Mouse (Mus musculus): ENCODE measurements at regions not wholly inside any gene's neighbourhood (a gene's known extent, or its start where the extent isn't known, plus 50 kb on each side); places are given as distances from the start of the nearest gene placed in this dataset.

DNA sequence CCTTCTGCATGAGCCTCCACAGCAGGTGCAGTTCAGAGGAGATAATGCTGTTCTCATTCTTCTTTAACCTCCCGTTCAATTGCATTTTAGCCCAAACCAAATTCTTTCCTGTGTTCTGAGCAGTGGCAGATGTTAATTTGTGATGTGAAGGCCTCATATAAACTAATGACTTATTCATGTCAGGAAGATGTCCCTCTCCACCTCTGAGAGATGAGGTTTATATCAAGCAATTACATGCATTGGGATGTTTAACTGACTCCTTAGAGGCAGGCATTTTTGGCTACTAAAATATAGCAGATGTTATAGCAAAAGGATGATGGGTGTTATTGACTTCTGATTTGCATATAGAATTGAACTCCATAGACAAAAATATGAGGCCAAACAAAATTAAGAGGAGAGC lies 262.1 kb downstream of the Kcna4 start:
- 74% methylated on average over 1 of the region's 1 CpGs for WGBS
- no peak for ATAC-seq (ENCODE audit: insufficient read depth, low FRiP score)

GRCm38 (mm10) chr2:107556239-107556638 lies 265.8 kb downstream of the Kcna4 start:
- Histone ChIP-seq H3K27me3 (ENCODE audit: control insufficient read depth, insufficient read depth, low read length) (no peaks in the 10 kb centered on the region), H3K27ac (ENCODE audit: low read length) (no peak overlapping the region), H3K9me3 (replicated peaks; ENCODE audit: control insufficient read depth, low read length) (no peaks in the 10 kb centered on the region), H3K4me1 (ENCODE audit: control insufficient read depth, insufficient read depth, low read length) (no peaks in the 10 kb centered on the region), H3K4me2 (ENCODE audit: low read depth, low read length) (no peak overlapping the region), H3K36me3 (ENCODE audit: control insufficient read depth, insufficient read depth, low read length) (no peaks in the 10 kb centered on the region), H3K4me3 (replicated peaks; ENCODE audit: low read length) (no peak overlapping the region), H3K9ac (ENCODE audit: low read length) (no peak overlapping the region)
- no peak for ATAC-seq (ENCODE audit: insufficient read depth, low FRiP score)
- 74% methylated on average over 3 of the region's 3 CpGs for WGBS

More for the DNA sequence above, 262.1 kb downstream of the Kcna4 start:
- no peak overlapping the region for H3K4me2 ChIP-seq (ENCODE audit: low read depth, low read length)
- H3K9me3 ChIP-seq (replicated peaks; ENCODE audit: control insufficient read depth, low read length), result no peaks in the 10 kb centered on the region
- H3K27me3 ChIP-seq (ENCODE audit: control insufficient read depth, insufficient read depth, low read length), result no peaks in the 10 kb centered on the region
- no peaks in the 10 kb centered on the region for H3K36me3 ChIP-seq (ENCODE audit: control insufficient read depth, insufficient read depth, low read length)
- H3K27ac ChIP-seq (ENCODE audit: low read length), result no peak overlapping the region
- no peaks in the 10 kb centered on the region for H3K4me1 ChIP-seq (ENCODE audit: control insufficient read depth, insufficient read depth, low read length)
- H3K4me3 ChIP-seq (replicated peaks; ENCODE audit: low read length), result no peak overlapping the region
- no peak overlapping the region for H3K9ac ChIP-seq (ENCODE audit: low read length)

DNA sequence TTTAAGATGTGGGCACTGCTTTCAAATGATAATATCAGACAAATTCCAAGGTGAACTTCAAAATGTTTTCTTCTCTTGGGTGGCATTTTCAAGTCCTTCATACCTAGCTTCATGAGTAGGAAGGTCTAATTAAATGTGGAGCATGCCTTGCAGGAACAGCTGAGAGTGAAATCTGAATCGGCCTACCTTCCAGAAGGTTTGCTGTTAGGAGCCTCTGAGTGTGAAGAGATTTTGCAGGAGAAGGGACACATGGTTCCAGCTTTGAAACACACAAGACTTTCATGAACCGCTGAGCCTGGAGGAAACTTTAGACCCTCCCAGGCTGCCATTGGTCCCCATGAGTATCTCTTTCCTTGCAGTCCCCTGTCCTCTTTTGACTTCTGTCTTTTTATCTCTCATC lies 279.2 kb downstream of the Kcna4 start:
- Histone ChIP-seq H3K27ac (ENCODE audit: low read length) (no peak overlapping the region), H3K4me3 (replicated peaks; ENCODE audit: low read length) (no peak overlapping the region), H3K9ac (ENCODE audit: low read length) (no peak overlapping the region), H3K36me3 (ENCODE audit: control insufficient read depth, insufficient read depth, low read length) (no peaks in the 10 kb centered on the region), H3K9me3 (replicated peaks; ENCODE audit: control insufficient read depth, low read length) (no peaks in the 10 kb centered on the region), H3K4me2 (ENCODE audit: low read depth, low read length) (no peak overlapping the region), H3K4me1 (ENCODE audit: control insufficient read depth, insufficient read depth, low read length) (no peaks in the 10 kb centered on the region), H3K27me3 (ENCODE audit: control insufficient read depth, insufficient read depth, low read length) (no peaks in the 10 kb centered on the region)
- 59% methylated on average over 2 of the region's 2 CpGs for WGBS
- no peak for ATAC-seq (ENCODE audit: insufficient read depth, low FRiP score)

GRCm38 (mm10) chr2:107609872-107610559 lies 319.6 kb downstream of the Kcna4 start:
- Histone ChIP-seq H3K9ac (ENCODE audit: low read length) (no peak overlapping the region), H3K9me3 (replicated peaks; ENCODE audit: control insufficient read depth, low read length) (no peaks in the 10 kb centered on the region), H3K4me1 (ENCODE audit: control insufficient read depth, insufficient read depth, low read length) (no peaks in the 10 kb centered on the region), H3K27me3 (ENCODE audit: control insufficient read depth, insufficient read depth, low read length) (no peaks in the 10 kb centered on the region), H3K4me2 (ENCODE audit: low read depth, low read length) (no peak overlapping the region), H3K27ac (ENCODE audit: low read length) (no peak overlapping the region), H3K4me3 (replicated peaks; ENCODE audit: low read length) (no peak overlapping the region), H3K36me3 (ENCODE audit: control insufficient read depth, insufficient read depth, low read length) (no peaks in the 10 kb centered on the region)
- ATAC-seq (ENCODE audit: insufficient read depth, low FRiP score), result no peak
- WGBS, result 69% methylated on average over 5 of the region's 5 CpGs

- Histone ChIP-seq H3K4me1 (ENCODE audit: control insufficient read depth, insufficient read depth, low read length) (no peaks in the 10 kb centered on the region), H3K4me2 (ENCODE audit: low read depth, low read length) (no peak overlapping the region), H3K36me3 (ENCODE audit: control insufficient read depth, insufficient read depth, low read length) (no peaks in the 10 kb centered on the region), H3K27ac (ENCODE audit: low read length) (no peak overlapping the region), H3K9me3 (replicated peaks; ENCODE audit: control insufficient read depth, low read length) (no peaks in the 10 kb centered on the region), H3K4me3 (replicated peaks; ENCODE audit: low read length) (no peak overlapping the region), H3K9ac (ENCODE audit: low read length) (no peak overlapping the region), H3K27me3 (ENCODE audit: control insufficient read depth, insufficient read depth, low read length) (no peaks in the 10 kb centered on the region)
- WGBS, result 42% methylated on average over 5 of the region's 5 CpGs
- ATAC-seq (ENCODE audit: insufficient read depth, low FRiP score), result no peak
Observed at GRCm38 (mm10) chr2:107611811-107612210, 321.4 kb downstream of the Kcna4 start.

DNA sequence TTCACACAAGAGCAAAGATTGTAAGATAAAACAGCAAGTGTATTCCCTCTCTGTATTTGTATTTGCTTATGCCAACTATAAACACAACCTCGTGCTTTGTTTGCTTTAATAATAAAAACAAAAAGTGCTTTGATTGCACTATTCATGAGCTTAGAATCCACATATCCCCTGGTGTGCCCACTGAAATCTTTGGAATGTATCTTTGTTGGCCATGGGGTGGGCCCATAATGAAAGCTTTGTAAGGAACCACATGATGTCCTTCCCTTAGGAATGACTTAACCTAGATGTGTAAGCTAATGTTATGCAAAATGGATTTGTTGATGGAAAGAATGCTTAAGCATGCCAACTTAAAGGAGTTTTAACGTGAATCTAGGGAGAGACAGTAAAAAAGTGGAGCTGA lies 321.8 kb downstream of the Kcna4 start:
- no peak for ATAC-seq (ENCODE audit: insufficient read depth, low FRiP score)
- Histone ChIP-seq H3K9me3 (replicated peaks; ENCODE audit: control insufficient read depth, low read length) (no peaks in the 10 kb centered on the region), H3K27me3 (ENCODE audit: control insufficient read depth, insufficient read depth, low read length) (no peaks in the 10 kb centered on the region), H3K27ac (ENCODE audit: low read length) (no peak overlapping the region), H3K4me3 (replicated peaks; ENCODE audit: low read length) (no peak overlapping the region), H3K4me1 (ENCODE audit: control insufficient read depth, insufficient read depth, low read length) (no peaks in the 10 kb centered on the region), H3K4me2 (ENCODE audit: low read depth, low read length) (no peak overlapping the region), H3K36me3 (ENCODE audit: control insufficient read depth, insufficient read depth, low read length) (no peaks in the 10 kb centered on the region), H3K9ac (ENCODE audit: low read length) (no peak overlapping the region)
- 37% methylated on average over 2 of the region's 2 CpGs for WGBS

DNA sequence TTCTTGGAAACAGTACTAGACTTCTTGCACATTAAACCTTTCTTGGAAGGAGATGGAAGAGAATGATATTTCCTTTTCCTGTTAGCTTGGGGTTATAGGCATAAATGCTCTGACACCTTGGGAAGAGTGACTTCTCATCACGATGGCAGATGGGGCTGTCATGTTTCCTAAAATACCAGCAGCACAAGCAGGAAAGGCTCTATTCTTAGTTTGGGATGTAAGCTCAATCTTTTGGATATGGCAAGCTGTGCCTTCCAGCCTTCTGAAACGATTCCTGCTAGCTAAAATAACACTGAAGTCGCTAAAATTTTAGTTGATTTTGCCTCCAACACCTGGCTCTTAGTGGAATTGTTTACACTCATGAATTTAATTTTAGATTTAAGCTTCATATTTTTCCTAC lies 324.3 kb downstream of the Kcna4 start:
- Histone ChIP-seq H3K27me3 (ENCODE audit: control insufficient read depth, insufficient read depth, low read length) (no peaks in the 10 kb centered on the region), H3K4me1 (ENCODE audit: control insufficient read depth, insufficient read depth, low read length) (no peaks in the 10 kb centered on the region), H3K9ac (ENCODE audit: low read length) (no peak overlapping the region), H3K4me2 (ENCODE audit: low read depth, low read length) (no peak overlapping the region), H3K36me3 (ENCODE audit: control insufficient read depth, insufficient read depth, low read length) (no peaks in the 10 kb centered on the region), H3K9me3 (replicated peaks; ENCODE audit: control insufficient read depth, low read length) (no peaks in the 10 kb centered on the region), H3K27ac (ENCODE audit: low read length) (no peak overlapping the region), H3K4me3 (replicated peaks; ENCODE audit: low read length) (no peak overlapping the region)
- no peak for ATAC-seq (ENCODE audit: insufficient read depth, low FRiP score)
- WGBS, result 49% methylated on average over 3 of the region's 3 CpGs

DNA sequence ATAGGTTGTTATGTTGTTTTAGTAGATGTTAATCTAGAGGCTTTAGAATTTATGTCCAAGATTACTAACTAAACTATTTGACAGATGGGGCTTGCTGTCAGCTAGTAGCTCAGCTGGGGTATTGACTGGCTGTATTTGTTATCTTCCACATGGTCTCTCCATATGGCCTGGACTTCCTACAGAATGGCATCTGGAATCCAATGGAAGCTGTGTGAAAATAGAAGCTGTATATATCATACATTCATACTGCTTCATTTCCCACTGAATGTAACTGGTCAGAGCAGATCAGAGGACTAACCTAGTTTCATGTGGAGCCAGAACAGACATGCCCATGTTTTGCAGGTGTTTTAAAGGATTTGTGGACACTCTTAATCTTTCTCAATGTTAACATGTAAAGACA lies 337.0 kb downstream of the Kcna4 start:
- H3K27ac ChIP-seq (ENCODE audit: low read length), result no peak overlapping the region
- H3K9ac ChIP-seq (ENCODE audit: low read length), result no peak overlapping the region
- ATAC-seq (ENCODE audit: insufficient read depth, low FRiP score), result no peak
- no peaks in the 10 kb centered on the region for H3K27me3 ChIP-seq (ENCODE audit: control insufficient read depth, insufficient read depth, low read length)
- no peaks in the 10 kb centered on the region for H3K4me1 ChIP-seq (ENCODE audit: control insufficient read depth, insufficient read depth, low read length)
- no peaks in the 10 kb centered on the region for H3K36me3 ChIP-seq (ENCODE audit: control insufficient read depth, insufficient read depth, low read length)
- H3K4me2 ChIP-seq (ENCODE audit: low read depth, low read length), result no peak overlapping the region
- no peak overlapping the region for H3K4me3 ChIP-seq (replicated peaks; ENCODE audit: low read length)
- H3K9me3 ChIP-seq (replicated peaks; ENCODE audit: control insufficient read depth, low read length), result no peaks in the 10 kb centered on the region

GRCm38 (mm10) chr2:107659176-107659575 lies 368.7 kb downstream of the Kcna4 start:
- no peaks in the 10 kb centered on the region for H3K9me3 ChIP-seq (replicated peaks; ENCODE audit: control insufficient read depth, low read length)
- no peaks in the 10 kb centered on the region for H3K4me1 ChIP-seq (ENCODE audit: control insufficient read depth, insufficient read depth, low read length)
- no peak overlapping the region for H3K9ac ChIP-seq (ENCODE audit: low read length)
- H3K27ac ChIP-seq (ENCODE audit: low read length), result no peak overlapping the region
- no peak for ATAC-seq (ENCODE audit: insufficient read depth, low FRiP score)
- H3K4me3 ChIP-seq (replicated peaks; ENCODE audit: low read length), result no peak overlapping the region
- no peaks in the 10 kb centered on the region for H3K27me3 ChIP-seq (ENCODE audit: control insufficient read depth, insufficient read depth, low read length)
- no peak overlapping the region for H3K4me2 ChIP-seq (ENCODE audit: low read depth, low read length)
- no peaks in the 10 kb centered on the region for H3K36me3 ChIP-seq (ENCODE audit: control insufficient read depth, insufficient read depth, low read length)
